Mouse (Mus musculus): ENCODE measurements at regions not wholly inside any gene's neighbourhood (a gene's known extent, or its start where the extent isn't known, plus 50 kb on each side); places are given as distances from the start of the nearest gene placed in this dataset.
A peak's percentile ranks its signal among the peaks of the same experiment; 100 is the strongest.

DNA sequence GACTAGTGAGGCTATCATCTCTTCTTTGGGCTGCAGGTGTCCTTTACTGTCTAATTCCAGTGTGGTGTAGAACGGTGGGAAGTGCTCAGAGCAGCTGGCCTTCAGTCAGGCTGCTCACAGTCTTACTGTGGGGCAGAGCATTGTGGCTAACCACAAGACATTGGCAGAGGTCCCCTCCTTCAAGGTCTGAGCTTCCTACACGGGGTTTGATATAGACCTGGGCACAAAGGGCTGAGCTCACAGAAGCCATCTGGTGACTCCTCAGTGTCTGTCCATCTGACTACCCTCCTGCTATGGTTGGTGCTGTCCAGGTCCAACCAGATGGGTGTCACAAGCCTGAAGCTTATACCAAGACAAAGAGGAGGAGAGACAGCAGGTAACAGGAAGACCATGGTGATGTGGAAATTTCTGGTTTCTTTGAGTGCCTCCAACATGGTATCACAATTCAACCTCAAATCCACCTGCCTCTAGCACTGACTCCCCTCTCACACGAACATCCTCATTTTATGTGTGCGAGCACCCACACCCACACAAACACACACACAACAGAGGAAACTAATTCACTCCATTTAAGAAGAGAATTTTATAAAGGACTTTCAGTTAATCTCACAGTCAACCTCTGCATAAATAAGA, 147.0 kb upstream of the Tle3 start:
- WGBS = 85% methylated on average over 4 of the region's 4 CpGs
- H3K9me3 ChIP-seq = peaks cover 5% of the 10 kb centered on the region; the same call in 1 of the 2 replicates
- peaks cover 20% of the 10 kb centered on the region for H3K27me3 ChIP-seq (ENCODE audit: insufficient read depth, poor library complexity, severe bottlenecking)
- H3K4me1 ChIP-seq (replicated peaks) = peaks cover 34% of the 10 kb centered on the region
- H3K36me3 ChIP-seq = no peaks in the 10 kb centered on the region
- H3K27ac ChIP-seq = no peak overlapping the region
- no peak for DNase-seq (ENCODE audit: low spot score)
- H3K4me3 ChIP-seq = no peak overlapping the region

GRCm38 (mm10) chr9:61225882-61226281, 146.3 kb upstream of the Tle3 start:
- 81% methylated on average over 1 of the region's 1 CpGs for WGBS
- Histone ChIP-seq H3K9me3 (peaks cover 5% of the 10 kb centered on the region; the same call in 1 of the 2 replicates), H3K27ac (no peak overlapping the region; the same call in 1 of the 2 replicates), H3K4me3 (no peak overlapping the region), H3K36me3 (no peaks in the 10 kb centered on the region), H3K27me3 (ENCODE audit: insufficient read depth, poor library complexity, severe bottlenecking) (peaks cover 22% of the 10 kb centered on the region), H3K4me1 (replicated peaks) (peaks cover 31% of the 10 kb centered on the region)
- no peak for DNase-seq (ENCODE audit: low spot score)

DNA sequence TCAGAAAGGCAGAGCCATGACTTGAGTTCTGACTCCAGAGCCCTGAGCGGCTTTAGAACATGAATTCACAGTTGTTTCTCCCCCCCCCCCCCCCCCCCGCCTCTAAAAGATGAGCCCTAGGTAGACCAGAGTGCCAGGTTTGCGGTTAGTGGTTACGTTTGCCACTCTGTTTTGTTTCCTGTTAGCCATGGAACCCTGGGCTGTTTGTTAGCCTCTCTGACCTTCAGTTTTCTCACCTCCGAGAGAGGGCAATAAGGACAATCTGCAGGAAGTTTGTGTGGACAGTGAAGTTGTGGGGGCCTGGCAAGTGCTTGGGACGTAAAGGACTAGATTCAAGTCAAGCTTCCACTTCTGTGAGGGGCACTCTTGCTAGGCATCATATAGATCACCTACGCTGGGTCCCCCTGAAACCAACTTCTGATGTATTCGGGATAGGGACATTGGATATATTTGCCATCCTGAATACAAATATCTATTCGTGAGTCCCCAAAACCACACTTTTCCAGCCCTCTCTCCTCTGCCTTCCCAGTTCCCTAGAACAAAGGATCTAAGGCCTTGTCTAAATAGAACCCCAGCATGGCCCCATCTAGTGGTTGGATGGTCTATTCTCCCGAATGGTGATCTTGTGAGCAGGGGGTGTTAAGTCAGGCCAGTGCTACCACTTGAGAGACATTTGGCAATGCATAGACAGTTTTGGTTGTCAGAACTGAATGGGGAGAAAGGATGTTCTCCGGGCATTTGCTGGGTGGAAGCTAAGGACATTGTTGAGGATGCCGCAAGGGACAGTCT, 145.4 kb upstream of the Tle3 start:
- Histone ChIP-seq H3K4me1 (replicated peaks) (peaks cover 33% of the 10 kb centered on the region), H3K36me3 (no peaks in the 10 kb centered on the region), H3K27me3 (ENCODE audit: insufficient read depth, poor library complexity, severe bottlenecking) (peaks cover 26% of the 10 kb centered on the region), H3K4me3 (no peak overlapping the region), H3K9me3 (peaks cover 5% of the 10 kb centered on the region; the same call in 1 of the 2 replicates), H3K27ac (peak overlapping the region; percentile 46; the same call in 1 of the 2 replicates)
- DNase-seq (ENCODE audit: low spot score) = peak; percentile 34
- WGBS = 75% methylated on average over 12 of the region's 12 CpGs

- peak overlapping the region; percentile 46; the same call in 1 of the 2 replicates for H3K27ac ChIP-seq
Measured at GRCm38 (mm10) chr9:61227492-61228229, 144.5 kb upstream of the Tle3 start.

DNA sequence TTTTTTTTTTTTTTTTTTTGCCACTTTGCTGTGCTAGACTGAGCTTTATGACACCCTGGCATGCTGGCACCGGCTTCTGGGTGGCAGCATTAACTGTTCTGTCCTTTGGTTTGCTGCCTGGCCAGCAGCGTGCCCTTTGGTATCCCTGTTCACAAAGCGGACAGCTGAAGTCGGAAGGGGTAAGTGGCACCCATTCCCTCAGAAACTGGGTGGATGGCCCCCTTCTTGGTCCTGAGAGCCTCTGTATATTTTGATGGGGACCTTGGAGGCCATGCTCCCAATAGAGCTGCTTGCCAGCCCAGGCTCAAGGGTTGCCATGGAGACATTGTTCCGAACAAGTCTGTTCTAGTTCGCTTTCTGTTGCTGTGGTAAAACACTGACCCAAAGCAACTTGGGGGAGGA, 143.9 kb upstream of the Tle3 start:
- Histone ChIP-seq H3K4me3 (no peak overlapping the region), H3K36me3 (no peaks in the 10 kb centered on the region), H3K27ac (no peak overlapping the region), H3K27me3 (ENCODE audit: insufficient read depth, poor library complexity, severe bottlenecking) (peaks cover 35% of the 10 kb centered on the region), H3K9me3 (peaks cover 4% of the 10 kb centered on the region; the same call in 1 of the 2 replicates), H3K4me1 (replicated peaks) (peaks cover 39% of the 10 kb centered on the region)
- WGBS = 60% methylated on average over 6 of the region's 6 CpGs
- DNase-seq (ENCODE audit: low spot score) = no peak

More at GRCm38 (mm10) chr9:61227492-61228229, 144.5 kb upstream of the Tle3 start:
- Histone ChIP-seq H3K27me3 (ENCODE audit: insufficient read depth, poor library complexity, severe bottlenecking) (peaks cover 29% of the 10 kb centered on the region), H3K9me3 (peaks cover 5% of the 10 kb centered on the region; the same call in 1 of the 2 replicates), H3K4me1 (replicated peaks) (peaks cover 39% of the 10 kb centered on the region), H3K36me3 (no peaks in the 10 kb centered on the region), H3K4me3 (no peak overlapping the region)
- 50% methylated on average over 19 of the region's 19 CpGs for WGBS
- no peak for DNase-seq (ENCODE audit: low spot score)

GRCm38 (mm10) chr9:61230306-61230705, 141.9 kb upstream of the Tle3 start:
- DNase-seq (ENCODE audit: low spot score) = no peak
- peaks cover 42% of the 10 kb centered on the region for H3K27me3 ChIP-seq (ENCODE audit: insufficient read depth, poor library complexity, severe bottlenecking)
- no peaks in the 10 kb centered on the region for H3K36me3 ChIP-seq
- 85% methylated on average over 4 of the region's 4 CpGs for WGBS
- no peak overlapping the region for H3K27ac ChIP-seq
- peaks cover 39% of the 10 kb centered on the region for H3K4me1 ChIP-seq (replicated peaks)
- H3K4me3 ChIP-seq = no peak overlapping the region
- no peaks in the 10 kb centered on the region for H3K9me3 ChIP-seq

DNA sequence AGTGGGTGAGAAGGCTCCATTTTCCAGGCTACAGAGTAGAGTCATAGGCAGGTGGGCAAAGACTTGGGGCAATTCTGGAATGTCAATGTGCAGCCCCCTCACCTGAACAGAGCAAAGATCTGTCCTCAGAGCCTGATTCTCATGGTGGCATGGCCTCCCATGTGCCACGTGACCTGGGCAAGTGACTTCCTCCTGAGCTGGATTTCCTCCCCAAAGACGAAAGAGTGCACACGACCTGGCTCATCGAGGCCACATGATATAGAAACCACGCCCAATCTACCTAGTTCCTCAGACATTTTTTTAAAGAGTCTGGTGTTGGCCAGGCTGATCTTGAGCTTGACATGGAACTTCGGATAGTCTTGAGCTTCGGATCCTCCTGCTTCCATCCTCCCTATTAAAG, 139.5 kb upstream of the Tle3 start:
- H3K4me1 ChIP-seq (replicated peaks) = peaks cover 51% of the 10 kb centered on the region

GRCm38 (mm10) chr9:61233251-61233650, 138.9 kb upstream of the Tle3 start:
- WGBS = 69% methylated on average over 2 of the region's 2 CpGs
- Histone ChIP-seq H3K4me3 (no peak overlapping the region), H3K27ac (0 out of 2 replicates have a peak overlapping the region, but pooled peaks have one; percentile 18), H3K27me3 (ENCODE audit: insufficient read depth, poor library complexity, severe bottlenecking) (peaks cover 53% of the 10 kb centered on the region), H3K36me3 (no peaks in the 10 kb centered on the region), H3K4me1 (replicated peaks) (peaks cover 51% of the 10 kb centered on the region), H3K9me3 (no peaks in the 10 kb centered on the region)
- no peak for DNase-seq (ENCODE audit: low spot score)

More for the DNA sequence above, 139.5 kb upstream of the Tle3 start:
- 91% methylated on average over 7 of the region's 7 CpGs for WGBS
- H3K9me3 ChIP-seq = no peaks in the 10 kb centered on the region
- H3K27ac ChIP-seq = 0 out of 2 replicates have a peak overlapping the region, but pooled peaks have one; percentile 18
- no peak overlapping the region for H3K4me3 ChIP-seq
- no peak for DNase-seq (ENCODE audit: low spot score)
- no peaks in the 10 kb centered on the region for H3K36me3 ChIP-seq
- peaks cover 46% of the 10 kb centered on the region for H3K27me3 ChIP-seq (ENCODE audit: insufficient read depth, poor library complexity, severe bottlenecking)

- no peaks in the 10 kb centered on the region for H3K9me3 ChIP-seq
- no peak overlapping the region for H3K4me3 ChIP-seq
- H3K27me3 ChIP-seq (ENCODE audit: insufficient read depth, poor library complexity, severe bottlenecking) = peaks cover 72% of the 10 kb centered on the region
- 34% methylated on average over 17 of the region's 17 CpGs for WGBS
- H3K36me3 ChIP-seq = no peaks in the 10 kb centered on the region
- H3K4me1 ChIP-seq (replicated peaks) = peaks cover 64% of the 10 kb centered on the region
- peak overlapping the region; percentile 47 for H3K27ac ChIP-seq
- DNase-seq (ENCODE audit: low spot score) = peak; percentile 34
Measured at GRCm38 (mm10) chr9:61235653-61236610, 136.2 kb upstream of the Tle3 start.

DNA sequence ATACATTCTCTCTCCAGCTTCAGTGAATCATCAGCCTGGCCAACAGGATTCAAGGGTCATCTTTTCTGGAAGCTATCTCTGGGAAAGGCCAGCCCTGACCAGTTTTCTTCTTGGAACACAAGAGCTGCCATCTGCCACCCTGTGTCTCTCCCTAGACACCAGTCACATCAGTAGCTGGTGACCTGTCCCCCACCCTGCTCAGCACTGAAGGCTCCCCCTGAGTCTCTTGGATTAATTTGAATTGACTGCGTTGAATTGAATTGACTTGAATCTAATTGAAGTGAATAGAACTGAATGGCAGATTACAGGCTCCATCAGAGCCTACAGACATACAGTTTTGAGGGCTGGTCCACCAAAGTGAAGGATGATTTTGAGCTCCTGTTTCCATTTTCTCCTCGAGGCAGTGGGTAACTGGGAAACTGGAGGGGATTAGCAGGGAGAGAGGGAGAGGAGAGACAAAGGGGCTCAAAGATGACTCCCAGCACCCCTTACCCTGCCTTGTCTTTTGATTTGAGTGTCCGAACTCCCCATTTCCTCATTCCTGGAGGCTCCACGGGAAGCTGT, 133.4 kb upstream of the Tle3 start:
- H3K27me3 ChIP-seq (ENCODE audit: insufficient read depth, poor library complexity, severe bottlenecking) = peaks cover 60% of the 10 kb centered on the region

DNA sequence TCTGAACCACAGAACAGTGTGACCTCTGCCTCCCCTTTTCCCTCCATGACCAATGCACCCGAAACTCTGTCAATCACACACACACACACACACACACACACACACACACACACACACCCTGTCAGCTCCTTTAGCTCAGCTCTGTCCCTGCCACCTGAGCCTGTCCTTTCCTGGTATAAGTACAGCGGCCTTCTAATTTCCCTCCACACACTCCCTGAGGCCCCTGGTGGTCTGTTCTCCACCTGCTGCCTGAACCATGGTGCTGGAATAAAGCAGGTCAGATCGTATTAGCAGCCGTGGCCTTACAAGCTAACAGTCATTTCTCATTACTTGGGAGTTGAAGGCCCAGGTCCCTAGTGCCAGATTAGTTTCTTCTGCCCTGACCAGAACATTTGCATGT, 132.8 kb upstream of the Tle3 start:
- Histone ChIP-seq H3K27ac (peak overlapping the region; percentile 73), H3K27me3 (ENCODE audit: insufficient read depth, poor library complexity, severe bottlenecking) (peaks cover 63% of the 10 kb centered on the region), H3K4me3 (no peak overlapping the region), H3K4me1 (replicated peaks) (peaks cover 69% of the 10 kb centered on the region), H3K9me3 (no peaks in the 10 kb centered on the region), H3K36me3 (no peaks in the 10 kb centered on the region)
- 46% methylated on average over 4 of the region's 4 CpGs for WGBS
- peak; percentile 36 for DNase-seq (ENCODE audit: low spot score)

More for the DNA sequence above, 133.4 kb upstream of the Tle3 start:
- H3K9me3 ChIP-seq = no peaks in the 10 kb centered on the region
- H3K4me3 ChIP-seq = no peak overlapping the region
- H3K4me1 ChIP-seq (replicated peaks) = peaks cover 69% of the 10 kb centered on the region
- H3K36me3 ChIP-seq = no peaks in the 10 kb centered on the region
- DNase-seq (ENCODE audit: low spot score) = no peak
- WGBS = 44% methylated on average over 4 of the region's 4 CpGs
- H3K27ac ChIP-seq = peak overlapping the region; percentile 73
